Mouse (Mus musculus) kidney, embryonic 16.5 days (tissue): Measurements from ENCODE around the gene Dnaaf3. TPM values are rescaled to one million over a fixed set of nuclear protein-coding genes. Genes with fewer than 3 reads are reported as not detected.

ENCODE experiments used
- ATAC-seq: fragments of 200-750 bp; cut with Nextera tagmentation; 2 replicates; pipeline ENCODE4 v1.8.0; 2017; ENCODE audit warnings: moderate TSS enrichment; ENCODE audit not compliant: low FRiP score, low TSS enrichment
- H3K27ac ChIP-seq: fragments of 300-500 bp; sonication (generic); 2 replicates; pipeline ENCODE4 v1.5.1; 2014; ENCODE audit warnings: low read length
- H3K27me3 ChIP-seq: fragments of 300-500 bp; sonication (generic); 2 replicates; pipeline ENCODE4 v1.6.1; 2014; ENCODE audit warnings: low read length, control low read depth, mixed read lengths; ENCODE audit not compliant: insufficient read depth
- H3K36me3 ChIP-seq: fragments of 300-500 bp; sonication (generic); 2 replicates; pipeline ENCODE4 v1.6.1; 2014; ENCODE audit warnings: low read length, control low read depth, mixed read lengths; ENCODE audit not compliant: insufficient read depth
- H3K4me1 ChIP-seq: fragments of 300-500 bp; sonication (generic); 2 replicates; pipeline ENCODE4 v1.6.1; 2014; ENCODE audit warnings: low read length, control low read depth, mixed read lengths; ENCODE audit not compliant: insufficient read depth
- H3K4me2 ChIP-seq: fragments of 300-500 bp; sonication (generic); replicated peaks from 2 replicates; pipeline ENCODE4 v1.6.1; 2014; ENCODE audit warnings: low read depth, low read length
- H3K4me3 ChIP-seq: fragments of 300-500 bp; sonication (generic); 2 replicates; pipeline ENCODE4 v1.5.1; 2014; ENCODE audit warnings: mild to moderate bottlenecking, low read length
- H3K9ac ChIP-seq: fragments of 300-500 bp; sonication (generic); replicated peaks from 2 replicates; pipeline ENCODE4 v1.6.1; 2014; ENCODE audit warnings: low read length
- H3K9me3 ChIP-seq: fragments of 300-500 bp; sonication (generic); 2 replicates; pipeline ENCODE4 v1.6.1; 2016; ENCODE audit warnings: low read length, control low read depth
- WGBS: fragments of 180-500 bp; shearing (Covaris S2); extraction: QIAGEN DNeasy Blood & Tissue Kit; methylation state at CpG from one replicate; pipeline ENCODE4 v1.1.7; 2014; 5-methylcytosine and 5-hydroxymethylcytosine counted together
- polyA plus RNA-seq: library from polyadenylated mRNA; unstranded; fragments of >200 nt; fragmentation: Nextera tagmentation; extraction: Ambion mirVana; gene quantifications from 2 replicates; pipeline ENCODE4 v1.2.1, GENCODE M21; 2015

The Dnaaf3 gene
- polyA plus RNA-seq, 1 experiment from 2014 or later: 3.3 TPM

DNA sequence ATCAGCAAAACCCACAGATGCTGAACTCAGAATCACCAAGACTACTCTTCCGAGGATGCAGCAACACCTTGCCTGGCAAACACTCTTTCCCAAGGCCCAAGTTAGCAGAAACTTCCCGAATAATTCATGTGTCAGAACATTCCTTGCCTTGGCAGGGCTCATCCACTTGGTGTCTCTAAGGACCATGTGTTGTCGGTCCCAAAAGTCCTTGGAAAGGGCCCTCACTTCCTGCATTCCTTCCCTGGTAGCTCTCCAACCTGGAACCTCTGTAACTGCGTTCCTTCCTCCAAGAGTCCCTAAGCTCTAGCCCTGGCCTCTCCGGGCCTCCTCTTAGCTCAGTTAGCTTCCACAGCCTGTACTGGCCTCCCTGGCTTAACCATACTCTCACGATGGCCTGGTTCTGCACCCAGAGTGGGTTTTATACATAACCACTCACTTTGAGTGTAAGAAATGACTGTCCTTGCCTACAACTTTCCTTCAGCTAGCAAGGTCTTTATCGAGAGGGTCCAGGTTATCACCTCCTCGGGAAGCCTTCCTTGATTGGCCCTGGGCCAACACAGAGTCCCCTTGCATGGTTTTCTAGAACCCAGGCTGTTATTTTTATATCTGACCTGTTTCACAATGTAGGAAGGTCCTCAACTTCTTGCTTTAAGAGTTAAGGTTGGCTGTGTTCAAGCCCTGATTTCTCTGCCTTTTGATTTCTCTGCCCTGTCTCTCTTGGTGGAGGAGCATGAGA is 20.6 kb downstream of the Dnaaf3 start:
- peak overlapping the region; percentile 30; the same call in 1 of the 2 replicates for H3K27ac ChIP-seq
- ATAC-seq: no peak

DNA sequence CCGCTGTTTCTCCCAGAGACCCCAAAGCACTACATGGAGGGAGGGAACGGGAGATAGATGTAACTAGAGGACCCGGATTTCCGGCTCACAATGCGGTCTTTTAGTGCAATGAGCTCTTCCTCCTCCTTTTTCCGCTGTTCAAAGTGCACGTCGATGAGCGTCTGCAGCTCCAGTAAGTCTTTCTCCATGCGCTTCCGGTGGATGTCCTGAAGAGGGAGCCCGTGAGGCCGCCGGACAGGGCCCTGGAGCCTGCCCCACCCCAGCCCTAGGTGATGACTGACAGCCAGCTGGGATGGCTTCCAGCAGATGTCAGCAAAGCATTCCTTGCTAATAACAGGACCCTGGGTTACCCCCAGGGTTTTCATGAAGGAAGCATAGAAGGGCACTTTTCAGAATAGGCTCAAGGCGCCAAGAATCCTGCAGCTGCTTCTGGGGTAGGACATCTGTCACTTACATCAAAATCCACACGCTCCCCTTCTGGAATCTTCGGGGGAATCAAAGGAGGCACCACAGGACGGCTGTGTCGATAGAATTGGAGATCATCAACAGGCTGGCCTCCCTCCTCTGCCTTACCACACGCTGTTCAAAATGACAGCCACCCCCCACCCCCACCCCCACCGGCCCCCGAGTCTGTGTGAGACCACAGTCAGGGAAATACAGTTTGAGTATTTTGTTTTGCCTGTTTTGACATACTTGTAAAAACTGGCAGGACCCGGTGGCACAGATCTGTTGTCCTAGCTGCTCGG is 22.2 kb downstream of the Dnaaf3 start:
- no peaks in the 10 kb centered on the region for H3K36me3 ChIP-seq
- 20% methylated on average over 24 of the region's 24 CpGs for WGBS
- H3K4me1 ChIP-seq: peaks cover 13% of the 10 kb centered on the region; the same call in 1 of the 2 replicates
- peak overlapping the region; percentile 35 for H3K9ac ChIP-seq
- H3K4me2 ChIP-seq: peak overlapping the region; percentile 31
- no peaks in the 10 kb centered on the region for H3K9me3 ChIP-seq
- H3K4me3 ChIP-seq: 0 out of 2 replicates have a peak overlapping the region, but pooled peaks have one; percentile 8
- H3K27me3 ChIP-seq: no peaks in the 10 kb centered on the region
- ATAC-seq: peak; percentile 75; the same call in 1 of the 2 replicates
- 0 out of 2 replicates have a peak overlapping the region, but pooled peaks have one; percentile 15 for H3K27ac ChIP-seq

More for the DNA sequence above, 20.6 kb downstream of the Dnaaf3 start:
- H3K36me3 ChIP-seq: no peaks in the 10 kb centered on the region
- 56% methylated on average over 8 of the region's 8 CpGs for WGBS
- no peaks in the 10 kb centered on the region for H3K9me3 ChIP-seq
- no peak overlapping the region for H3K9ac ChIP-seq
- no peak overlapping the region for H3K4me2 ChIP-seq
- H3K4me1 ChIP-seq: peaks cover 22% of the 10 kb centered on the region
- no peaks in the 10 kb centered on the region for H3K27me3 ChIP-seq
- H3K4me3 ChIP-seq: no peak overlapping the region

DNA sequence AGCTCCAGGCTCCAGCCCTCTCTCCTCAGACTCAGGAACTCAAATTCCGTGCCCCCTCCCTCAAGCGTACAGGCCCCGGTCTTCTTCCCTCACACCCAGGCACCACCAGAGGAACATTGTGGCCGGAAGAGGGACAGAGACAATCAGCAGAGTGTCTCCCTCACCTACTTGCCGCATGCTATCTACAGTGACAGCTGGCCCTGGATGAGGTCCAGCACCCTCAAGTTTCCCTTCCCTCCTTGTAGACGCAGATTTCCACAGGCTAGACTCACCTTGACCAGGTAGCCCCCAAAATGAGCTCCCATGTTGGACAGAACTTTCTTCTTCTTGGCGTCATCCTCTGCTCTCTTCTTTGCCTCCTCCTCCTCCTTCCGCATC is 23.5 kb downstream of the Dnaaf3 start:
- H3K4me2 ChIP-seq: no peak overlapping the region
- H3K36me3 ChIP-seq: no peaks in the 10 kb centered on the region
- no peak overlapping the region for H3K4me3 ChIP-seq
- peaks cover 11% of the 10 kb centered on the region for H3K4me1 ChIP-seq
- H3K9ac ChIP-seq: no peak overlapping the region
- H3K27ac ChIP-seq: no peak overlapping the region
- no peaks in the 10 kb centered on the region for H3K9me3 ChIP-seq
- no peak for ATAC-seq
- WGBS: 93% methylated on average over 8 of the region's 8 CpGs
- H3K27me3 ChIP-seq: no peaks in the 10 kb centered on the region

DNA sequence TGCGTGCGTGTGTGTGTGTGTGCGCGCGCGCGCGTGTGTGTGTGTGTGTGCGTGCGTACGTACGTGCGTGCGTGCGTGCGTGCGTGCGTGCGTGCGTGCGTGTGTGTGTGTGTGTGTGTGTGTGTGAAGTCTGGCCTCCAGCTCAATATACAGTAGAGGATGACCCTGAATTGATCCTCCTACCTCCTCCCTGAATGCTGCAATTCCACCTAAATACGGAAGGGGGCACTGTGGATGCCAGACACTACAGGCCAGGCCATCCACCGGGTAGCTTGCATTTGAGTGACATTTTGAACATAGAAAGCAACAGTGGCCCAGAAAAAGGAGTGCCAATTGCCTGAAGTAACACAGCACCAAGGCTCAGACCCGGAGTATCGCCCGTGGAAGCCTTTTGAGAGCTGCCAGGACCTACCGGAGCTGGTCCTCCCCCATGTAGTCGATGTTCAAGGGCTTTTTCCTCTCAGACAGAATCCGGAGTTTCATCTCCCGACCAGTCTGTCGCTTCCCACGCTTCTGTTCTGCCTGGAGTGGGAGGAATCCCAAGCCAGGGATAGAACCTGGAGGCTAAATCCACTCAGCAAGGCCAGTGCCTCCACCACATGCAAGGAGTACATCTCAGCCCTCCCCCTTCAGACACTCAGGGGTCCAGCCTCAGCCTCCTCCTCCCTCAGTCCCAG is 24.1 kb downstream of the Dnaaf3 start:
- Histone ChIP-seq H3K9me3 (no peaks in the 10 kb centered on the region), H3K27me3 (no peaks in the 10 kb centered on the region), H3K27ac (no peak overlapping the region), H3K4me3 (no peak overlapping the region), H3K36me3 (no peaks in the 10 kb centered on the region), H3K9ac (no peak overlapping the region), H3K4me2 (no peak overlapping the region), H3K4me1 (peaks cover 11% of the 10 kb centered on the region)
- ATAC-seq: no peak
- 69% methylated on average over 11 of the region's 32 CpGs for WGBS

DNA sequence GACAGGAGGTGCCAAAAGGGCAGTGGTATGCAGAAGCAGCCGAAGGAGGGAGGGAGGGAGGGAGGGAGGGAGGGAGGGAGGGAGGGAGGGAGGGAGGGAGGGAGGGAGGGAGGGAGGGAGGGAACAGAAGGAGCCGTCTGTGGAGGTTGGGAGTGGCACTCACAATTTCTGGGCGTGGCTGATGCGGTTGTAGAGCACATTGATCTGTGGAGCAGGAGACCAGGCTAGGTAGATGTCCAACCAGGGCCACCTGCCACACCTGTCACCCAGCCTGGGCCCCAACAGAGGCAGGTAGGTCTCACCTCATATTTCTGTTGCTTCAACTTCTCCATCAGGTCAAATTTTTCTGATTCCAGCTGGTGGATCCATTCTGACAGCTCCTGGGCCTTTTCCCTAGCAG is 25.0 kb downstream of the Dnaaf3 start:
- Histone ChIP-seq H3K9me3 (no peaks in the 10 kb centered on the region), H3K36me3 (no peaks in the 10 kb centered on the region), H3K4me2 (no peak overlapping the region), H3K27me3 (no peaks in the 10 kb centered on the region), H3K4me3 (no peak overlapping the region), H3K9ac (no peak overlapping the region), H3K27ac (no peak overlapping the region), H3K4me1 (peaks cover 11% of the 10 kb centered on the region)
- ATAC-seq: no peak
- 59% methylated on average over 3 of the region's 4 CpGs for WGBS

DNA sequence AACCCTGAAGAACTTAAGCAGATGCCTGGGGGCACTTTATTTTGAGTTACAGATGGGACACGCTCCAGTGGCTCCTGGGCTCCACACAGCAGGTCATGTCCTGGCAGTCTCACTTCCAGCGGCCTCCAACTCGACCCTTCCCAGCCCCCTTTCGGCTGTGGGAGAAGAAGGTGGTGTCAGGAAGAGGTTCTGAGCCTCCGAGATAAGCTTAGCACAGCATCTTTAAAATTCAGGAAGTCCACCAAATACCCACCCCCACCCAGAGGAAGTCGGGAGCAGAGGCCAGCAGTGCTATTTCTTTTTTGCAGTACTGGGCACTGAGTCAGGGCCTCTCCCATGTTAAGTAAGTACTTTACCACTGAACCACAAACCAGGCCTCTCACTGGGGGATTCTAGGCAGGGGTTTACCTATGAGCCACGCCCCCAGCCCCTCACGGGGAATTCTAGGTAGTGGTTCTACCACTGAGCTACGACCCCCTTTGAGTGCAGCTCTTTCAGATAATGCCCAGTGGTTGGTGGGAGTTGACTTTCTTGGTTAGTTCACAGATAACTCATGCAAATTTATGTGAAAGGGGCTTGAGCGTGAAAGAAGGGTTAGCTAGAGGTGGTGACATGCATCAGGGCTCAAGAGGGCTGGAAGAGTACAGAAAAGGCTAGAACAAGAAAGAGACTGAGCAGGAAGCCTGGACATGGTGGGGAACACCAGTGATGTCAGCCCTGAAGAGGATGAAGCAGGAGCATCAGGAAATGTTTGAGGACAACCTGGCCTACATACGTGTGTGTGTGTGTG is 27.4 kb downstream of the Dnaaf3 start:
- H3K4me3 ChIP-seq: no peak overlapping the region
- H3K9ac ChIP-seq: no peak overlapping the region
- no peaks in the 10 kb centered on the region for H3K9me3 ChIP-seq
- no peak for ATAC-seq
- H3K4me1 ChIP-seq: peaks cover 20% of the 10 kb centered on the region
- no peaks in the 10 kb centered on the region for H3K27me3 ChIP-seq
- H3K27ac ChIP-seq: peak overlapping the region; percentile 29
- 43% methylated on average over 11 of the region's 11 CpGs for WGBS
- H3K4me2 ChIP-seq: no peak overlapping the region
- H3K36me3 ChIP-seq: no peaks in the 10 kb centered on the region

DNA sequence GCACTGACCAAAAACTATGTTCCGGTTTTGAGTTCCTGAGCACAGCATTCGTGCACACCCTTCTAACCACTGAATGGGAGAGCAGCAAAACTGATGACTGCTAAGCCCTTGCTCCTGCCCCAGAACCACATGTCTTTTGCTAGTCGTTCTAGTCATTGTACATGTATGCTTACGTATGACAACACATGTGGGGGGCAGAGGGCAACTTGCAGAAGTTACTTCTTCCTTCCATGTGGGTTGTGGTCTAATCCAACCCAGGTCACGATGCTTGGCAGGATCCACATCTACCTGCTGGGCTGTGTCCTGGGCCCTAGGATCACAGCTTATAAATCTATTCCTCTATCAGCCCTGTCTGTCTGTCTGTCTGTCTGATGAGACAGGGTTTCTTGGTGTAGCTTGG is 28.4 kb downstream of the Dnaaf3 start:
- 86% methylated on average over 5 of the region's 5 CpGs for WGBS
- no peaks in the 10 kb centered on the region for H3K9me3 ChIP-seq
- no peak overlapping the region for H3K4me2 ChIP-seq
- H3K4me3 ChIP-seq: no peak overlapping the region
- 0 out of 2 replicates have a peak overlapping the region, but pooled peaks have one; percentile 29 for H3K27ac ChIP-seq
- no peaks in the 10 kb centered on the region for H3K36me3 ChIP-seq
- peaks cover 24% of the 10 kb centered on the region for H3K4me1 ChIP-seq
- no peak overlapping the region for H3K9ac ChIP-seq
- no peaks in the 10 kb centered on the region for H3K27me3 ChIP-seq
- no peak for ATAC-seq

DNA sequence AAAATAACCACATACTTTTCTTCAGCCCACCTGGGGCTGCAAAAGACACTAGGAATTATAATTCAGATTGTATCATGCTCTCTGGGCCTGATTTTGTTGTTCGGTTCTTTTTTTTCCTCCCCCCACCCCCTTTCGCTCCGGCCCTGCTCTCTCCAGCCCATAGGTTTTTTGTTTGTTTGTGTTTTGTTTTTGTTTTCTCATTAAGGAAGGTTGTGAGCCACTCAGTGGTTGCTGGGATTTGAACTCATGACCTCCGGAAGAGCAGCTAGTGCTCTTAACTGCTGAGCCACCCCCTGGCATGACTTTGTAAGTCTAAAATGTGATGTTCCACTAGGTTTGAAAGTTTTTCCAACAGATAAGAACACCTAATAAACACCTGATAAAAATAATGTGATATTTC is 29.2 kb downstream of the Dnaaf3 start:
- H3K9me3 ChIP-seq: no peaks in the 10 kb centered on the region
- 80% methylated on average over 4 of the region's 4 CpGs for WGBS
- H3K27ac ChIP-seq: no peak overlapping the region
- peaks cover 31% of the 10 kb centered on the region for H3K4me1 ChIP-seq
- no peak overlapping the region for H3K4me3 ChIP-seq
- no peak overlapping the region for H3K4me2 ChIP-seq
- ATAC-seq: no peak
- no peaks in the 10 kb centered on the region for H3K36me3 ChIP-seq
- H3K9ac ChIP-seq: no peak overlapping the region
- no peaks in the 10 kb centered on the region for H3K27me3 ChIP-seq

DNA sequence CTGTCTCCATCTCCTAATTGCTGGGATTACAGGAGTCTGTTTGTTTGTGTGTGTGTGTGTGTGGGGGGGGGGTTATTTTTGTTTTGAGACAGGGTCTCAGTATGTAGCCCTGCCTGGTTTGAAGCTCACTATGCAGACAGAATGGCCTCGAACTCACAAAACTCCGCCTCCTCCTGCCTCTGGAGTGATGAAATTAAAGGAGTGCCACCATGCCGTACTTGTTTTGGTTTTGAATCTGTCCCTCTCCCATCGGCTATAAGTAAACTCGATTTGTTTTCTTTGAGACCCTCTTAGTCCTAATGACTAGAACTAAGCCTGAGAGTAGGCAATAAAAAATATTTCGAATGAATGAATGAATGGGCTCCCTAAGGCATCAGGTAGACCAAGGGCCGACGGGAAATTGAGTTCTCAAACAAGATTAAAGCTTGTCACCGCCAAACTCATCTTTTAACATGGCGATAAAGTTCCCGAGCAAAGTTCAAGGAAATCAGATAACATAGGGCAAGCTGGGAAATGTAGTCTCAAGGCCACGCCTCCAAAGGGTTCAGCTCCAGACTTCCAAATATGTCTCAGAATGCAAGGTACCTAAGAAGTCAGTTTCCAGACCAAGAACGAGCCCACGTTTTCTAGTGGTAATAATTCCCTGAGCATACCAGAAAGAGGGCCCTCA is 29.7 kb downstream of the Dnaaf3 start:
- peak overlapping the region; percentile 95 for H3K27ac ChIP-seq
- peaks cover 34% of the 10 kb centered on the region for H3K4me1 ChIP-seq
- ATAC-seq: no peak
- H3K9ac ChIP-seq: peak overlapping the region; percentile 90; the same call in 1 of the 2 replicates
- H3K27me3 ChIP-seq: no peaks in the 10 kb centered on the region
- peak overlapping the region; percentile 70 for H3K4me2 ChIP-seq
- WGBS: 9% methylated on average over 14 of the region's 14 CpGs
- peak overlapping the region; percentile 66 for H3K4me3 ChIP-seq
- H3K36me3 ChIP-seq: no peaks in the 10 kb centered on the region
- no peaks in the 10 kb centered on the region for H3K9me3 ChIP-seq
